In genomic region chr2:92387646-92388045, GRCm38 (mm10) we compare ENCODE assay signal across 9 mouse cellular contexts. TPM values are rescaled to one million over a fixed set of nuclear protein-coding genes. Genes with fewer than 3 reads are reported as not detected.
DNase-seq lines count a peak whose midpoint lies in the region; ATAC-seq and TF ChIP-seq lines count a peak whose summit lies in the region.
"Had no signal": no experiment of that assay in that cellular context is flagged by ENCODE, and none has a peak within 500 bp of the region (broad histone marks: within the 10 kb centered on the region; RNA-seq: fewer than 3 reads in every experiment).

No protein-coding gene starts in this region.

- peak overlapping the region; percentile 81 for H3K27ac ChIP-seq in cerebellum, adult 2 months (ENCODE audit: insufficient read depth, low read length)
- H3K27ac ChIP-seq in limb, embryonic 14.5 days (replicated peaks; ENCODE audit: low read depth, low read length): no peak overlapping the region
- H3K27ac ChIP-seq in stomach, embryonic 16.5 days (ENCODE audit: low read length): no peak overlapping the region

- H3K4me3 ChIP-seq in cerebellum, adult 2 months (replicated peaks; ENCODE audit: insufficient read depth, low read depth, low read length): no peak overlapping the region
- peak overlapping the region; percentile 59; the same call in 1 of the 2 replicates for H3K4me3 ChIP-seq in limb, embryonic 14.5 days (replicated peaks; ENCODE audit: low read length)
- no peak overlapping the region for H3K4me3 ChIP-seq in stomach, embryonic 16.5 days (replicated peaks; ENCODE audit: low read length)

- ATAC-seq in limb, embryonic 14.5 days (ENCODE audit: low FRiP score, low read depth): no peak
- no peak for ATAC-seq in stomach, embryonic 16.5 days (ENCODE audit: insufficient read depth, low FRiP score)

- peaks cover 45% of the 10 kb centered on the region for H3K36me3 ChIP-seq in limb, embryonic 14.5 days (ENCODE audit: control insufficient read depth, insufficient read depth, low read length)
- 0 out of 2 replicates have a peak, but pooled peaks cover 2% of the 10 kb centered on the region for H3K36me3 ChIP-seq in stomach, embryonic 16.5 days (ENCODE audit: control insufficient read depth, insufficient read depth, low read length)

- no peak for TF ChIP-seq POLR2A in cerebellum, adult 2 months (IDR thresholded peaks at IDR 0.05; ENCODE audit: borderline replicate concordance, insufficient read depth, low read length)
- no peak for TF ChIP-seq POLR2A in limb, embryonic 14.5 days (IDR thresholded peaks at IDR 0.05; ENCODE audit: borderline replicate concordance, extremely low read depth, insufficient read depth, insufficient read length)

- 39% methylated on average over 4 of the region's 4 CpGs for WGBS in cerebellum, adult 2 months
- WGBS in limb, embryonic 14.5 days: 87% methylated on average over 4 of the region's 4 CpGs
- WGBS in stomach, embryonic 16.5 days: 76% methylated on average over 4 of the region's 4 CpGs

- H3K27me3 ChIP-seq in cerebellum, adult 2 months (ENCODE audit: control insufficient read depth, insufficient read depth, low read length): no peaks in the 10 kb centered on the region
- H3K27me3 ChIP-seq in limb, embryonic 14.5 days (ENCODE audit: control insufficient read depth, insufficient read depth, low read length): no peaks in the 10 kb centered on the region
- no peaks in the 10 kb centered on the region for H3K27me3 ChIP-seq in stomach, embryonic 16.5 days (ENCODE audit: control insufficient read depth, insufficient read depth, low read length)

- H3K4me2 ChIP-seq in limb, embryonic 14.5 days (replicated peaks; ENCODE audit: low read depth, low read length, severe bottlenecking): no peak overlapping the region
- 0 out of 2 replicates have a peak overlapping the region, but pooled peaks have one; percentile 73 for H3K4me2 ChIP-seq in stomach, embryonic 16.5 days (ENCODE audit: low read depth, low read length)

- 0 out of 2 replicates have a peak overlapping the region, but pooled peaks have one; percentile 59 for H3K9ac ChIP-seq in limb, embryonic 14.5 days (ENCODE audit: low read depth, low read length, severe bottlenecking)
- H3K9ac ChIP-seq in stomach, embryonic 16.5 days (ENCODE audit: low read length): peak overlapping the region; percentile 73; the same call in 1 of the 2 replicates

- H3K9me3 ChIP-seq in limb, embryonic 14.5 days (ENCODE audit: control insufficient read depth, low read length): no peaks in the 10 kb centered on the region
- H3K9me3 ChIP-seq in stomach, embryonic 16.5 days (replicated peaks; ENCODE audit: control insufficient read depth, low read length): no peaks in the 10 kb centered on the region

- DNase-seq in cerebellum, adult 2 months: peak in 1 of 2 experiments; percentile 57
- no peak for DNase-seq in cerebellum, postnatal 14 days
- peak; percentile 85 for DNase-seq in right cerebral cortex, adult 18-20 months
- no peak for DNase-seq in right cerebral cortex, postnatal 4 days
- no peak for DNase-seq in limb, embryonic 14.5 days (ENCODE audit: low spot score)
- DNase-seq in urinary bladder, postnatal 36 days (ENCODE audit: low spot score in 2 of 2): no peak
- DNase-seq in urinary bladder, postnatal 10 days (ENCODE audit: low spot score): no peak
- DNase-seq: kidney, adult 18-20 months had no signal

- no peak for TF ChIP-seq CTCF in cerebellum, adult 2 months (IDR thresholded peaks at IDR 0.05; ENCODE audit: borderline replicate concordance, insufficient read depth, low read depth, low read length)

- peaks cover 68% of the 10 kb centered on the region for H3K4me1 ChIP-seq in cerebellum, adult 2 months (ENCODE audit: control insufficient read depth, insufficient read depth, low read length)
- peaks cover 18% of the 10 kb centered on the region for H3K4me1 ChIP-seq in limb, embryonic 14.5 days (ENCODE audit: control insufficient read depth, insufficient read depth, low read length)
- peaks cover 36% of the 10 kb centered on the region for H3K4me1 ChIP-seq in stomach, embryonic 16.5 days (ENCODE audit: control insufficient read depth, insufficient read depth, low read length)

RNA-seq across cellular contexts. Expression of gene 1700029I15Rik, which starts 5.3 kb away (rescaled TPM):
- polyA plus RNA-seq in cerebellum, adult 2 months (2012; rRNA removed): 6.4 and 6.9 TPM in 2 replicates
- polyA plus RNA-seq in limb, embryonic 14.5 days (2012; rRNA removed): 3.1 and 3.5 TPM in 2 replicates
- polyA plus RNA-seq in limb, embryonic 14.5 days (2014; fragmentation: Nextera tagmentation; extraction: Ambion mirVana): 1.7 and 2.4 TPM in 2 replicates
- polyA plus RNA-seq in stomach, embryonic 16.5 days (2015; fragmentation: Nextera tagmentation; extraction: Ambion mirVana): 3.5 and 5.4 TPM in 2 replicates

RNA-seq across cellular contexts. Expression of gene Large2, which starts 13.0 kb away (rescaled TPM):
- 0.62 and 1.4 TPM in 2 replicates for polyA plus RNA-seq in cerebellum, adult 2 months (2012; rRNA removed)
- 32.7 and 41.1 TPM in 2 replicates for polyA plus RNA-seq in limb, embryonic 14.5 days (2012; rRNA removed)
- polyA plus RNA-seq in limb, embryonic 14.5 days (2014; fragmentation: Nextera tagmentation; extraction: Ambion mirVana): 15.0 and 16.3 TPM in 2 replicates
- 12.6 and 15.5 TPM in 2 replicates for polyA plus RNA-seq in stomach, embryonic 16.5 days (2015; fragmentation: Nextera tagmentation; extraction: Ambion mirVana)

RNA-seq across cellular contexts. Expression of gene Pex16, which starts 13.2 kb away (rescaled TPM):
- polyA plus RNA-seq in cerebellum, adult 2 months (2012; rRNA removed): 60.7 and 63.5 TPM in 2 replicates
- 26.4 and 30.6 TPM in 2 replicates for polyA plus RNA-seq in limb, embryonic 14.5 days (2012; rRNA removed)
- polyA plus RNA-seq in limb, embryonic 14.5 days (2014; fragmentation: Nextera tagmentation; extraction: Ambion mirVana): 22.3 TPM in 2 replicates
- 27.8 and 31.9 TPM in 2 replicates for polyA plus RNA-seq in stomach, embryonic 16.5 days (2015; fragmentation: Nextera tagmentation; extraction: Ambion mirVana)

RNA-seq across cellular contexts. Expression of gene Mapk8ip1, which starts 13.4 kb away (rescaled TPM):
- polyA plus RNA-seq in cerebellum, adult 2 months (2012; rRNA removed): 349 TPM in 2 replicates
- 42.5 and 54.8 TPM in 2 replicates for polyA plus RNA-seq in limb, embryonic 14.5 days (2012; rRNA removed)
- 12.9 and 13.8 TPM in 2 replicates for polyA plus RNA-seq in limb, embryonic 14.5 days (2014; fragmentation: Nextera tagmentation; extraction: Ambion mirVana)
- polyA plus RNA-seq in stomach, embryonic 16.5 days (2015; fragmentation: Nextera tagmentation; extraction: Ambion mirVana): 12.5 and 14.9 TPM in 2 replicates

RNA-seq across cellular contexts. Expression of gene Cry2, which starts 46.2 kb away (rescaled TPM):
- polyA plus RNA-seq in cerebellum, adult 2 months (2012; rRNA removed): 79.4 and 81.8 TPM in 2 replicates
- 27.2 and 33.5 TPM in 2 replicates for polyA plus RNA-seq in limb, embryonic 14.5 days (2012; rRNA removed)
- 30.2 and 34.8 TPM in 2 replicates for polyA plus RNA-seq in limb, embryonic 14.5 days (2014; fragmentation: Nextera tagmentation; extraction: Ambion mirVana)
- 23.4 and 26.5 TPM in 2 replicates for polyA plus RNA-seq in stomach, embryonic 16.5 days (2015; fragmentation: Nextera tagmentation; extraction: Ambion mirVana)
